Mouse (Mus musculus): ENCODE data around the gene Scarb1.

GRCm38 (mm10) chr5:125389579-125390441, 48.9 kb upstream of the Scarb1 start, which contains the start of gene Ubc:
- TF ChIP-seq CTCF (IDR thresholded peaks at IDR 0.05; ENCODE audit: low read depth) (no peak), EP300 (IDR thresholded peaks at IDR 0.05; ENCODE audit: low read depth) (peak; percentile 51)
